Mouse (Mus musculus): ENCODE results near the gene Prickle2. TPM values are rescaled to one million over a fixed set of nuclear protein-coding genes. Genes with fewer than 3 reads are reported as not detected.

Gene Prickle2
- total and polyA plus RNA-seq, 2 experiments from 2014 or later: 10.9 to 27.4 TPM

DNA sequence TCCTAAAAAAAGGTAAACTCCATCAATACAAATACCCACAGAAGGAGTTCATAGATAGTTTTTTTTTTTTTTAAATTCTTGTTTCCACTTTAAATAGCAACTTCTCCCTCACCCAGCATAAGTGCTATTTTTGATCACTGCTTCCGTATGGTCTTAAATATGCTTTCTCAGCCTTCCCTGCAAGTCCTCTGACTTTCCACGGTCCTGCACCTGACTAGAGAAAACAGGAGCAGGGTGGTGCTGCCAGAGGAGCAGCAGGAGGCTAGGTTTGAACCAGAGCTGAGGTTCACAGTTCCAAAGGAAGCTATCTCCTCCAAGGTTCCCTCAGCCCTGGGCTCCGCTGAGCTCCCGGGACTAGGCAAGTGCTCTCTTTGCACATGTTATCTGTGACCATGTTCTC is 310.4 kb downstream of the Prickle2 start:
- no peaks in the 10 kb centered on the region for H3K9me3 ChIP-seq (ENCODE audit: low read length)
- peaks cover 4% of the 10 kb centered on the region; the same call in 1 of the 2 replicates for H3K4me1 ChIP-seq (ENCODE audit: insufficient read depth, low read length)
- ATAC-seq (ENCODE audit: low FRiP score) (no peak), DNase-seq (ENCODE audit: low spot score) (no peak)
- H3K4me2 ChIP-seq (ENCODE audit: low read depth, low read length, poor library complexity, severe bottlenecking): no peak overlapping the region
- H3K4me3 ChIP-seq (ENCODE audit: low read depth, low read length): no peak overlapping the region
- 0 out of 2 replicates have a peak overlapping the region, but pooled peaks have one; percentile 26 for H3K27ac ChIP-seq (ENCODE audit: low read depth, low read length)
- H3K27me3 ChIP-seq (ENCODE audit: insufficient read depth, low read length): no peaks in the 10 kb centered on the region
- 79% methylated on average over 4 of the region's 4 CpGs for WGBS
- no peaks in the 10 kb centered on the region for H3K36me3 ChIP-seq (ENCODE audit: insufficient read depth, low read length)
- TF ChIP-seq CTCF (IDR thresholded peaks at IDR 0.05): no peak
- H3K9ac ChIP-seq (replicated peaks; ENCODE audit: low read length, poor library complexity, severe bottlenecking): no peak overlapping the region

DNA sequence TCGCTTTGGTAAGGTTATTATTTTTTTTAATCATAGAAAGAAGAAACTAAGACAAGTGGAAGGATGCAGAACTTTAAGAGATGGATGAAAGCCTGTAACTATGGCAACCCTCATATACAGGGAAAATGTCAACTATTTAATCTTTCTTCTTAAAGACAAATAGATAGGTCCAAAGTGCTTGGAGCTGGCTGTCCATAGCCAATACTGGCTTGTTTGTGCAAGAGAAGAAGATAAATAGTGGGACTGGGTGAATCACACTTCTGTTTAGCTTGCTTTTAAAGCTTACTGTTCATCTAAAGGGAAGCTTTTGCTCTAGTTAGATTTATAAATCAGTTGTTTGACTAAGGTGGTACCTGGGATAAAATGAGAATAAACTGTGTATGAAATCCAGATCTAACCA is 310.8 kb downstream of the Prickle2 start:
- H3K4me1 ChIP-seq (ENCODE audit: insufficient read depth, low read length): peaks cover 4% of the 10 kb centered on the region; the same call in 1 of the 2 replicates

DNA sequence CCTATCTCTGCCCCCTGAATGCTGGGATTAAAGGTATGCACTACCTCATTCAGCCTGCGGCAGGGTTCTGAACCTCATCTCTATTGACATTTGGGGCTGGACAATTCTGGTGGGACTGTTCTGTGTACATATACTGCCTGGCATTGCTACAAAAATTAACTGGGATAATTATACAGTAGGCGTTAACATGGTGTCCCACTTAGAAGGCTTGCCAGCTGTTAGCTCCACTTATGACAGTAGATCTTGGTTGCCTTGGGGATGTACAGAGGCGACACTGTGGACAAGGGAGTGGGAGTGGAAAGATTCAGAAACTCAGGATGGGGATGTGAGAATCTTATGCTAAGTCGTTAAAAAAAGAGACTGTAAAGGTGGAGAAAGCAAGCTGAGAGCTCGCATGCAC is 311.3 kb downstream of the Prickle2 start:
- TF ChIP-seq CTCF (IDR thresholded peaks at IDR 0.05): no peak
- DNase-seq (ENCODE audit: low spot score): peak; percentile 23
- H3K27ac ChIP-seq (ENCODE audit: low read depth, low read length): no peak overlapping the region
- WGBS: 72% methylated on average over 5 of the region's 5 CpGs
- no peak overlapping the region for H3K4me2 ChIP-seq (ENCODE audit: low read depth, low read length, poor library complexity, severe bottlenecking)
- no peak overlapping the region for H3K4me3 ChIP-seq (ENCODE audit: low read depth, low read length)
- no peak overlapping the region for H3K9ac ChIP-seq (replicated peaks; ENCODE audit: low read length, poor library complexity, severe bottlenecking)
- no peak for ATAC-seq (ENCODE audit: low FRiP score)
- peaks cover 4% of the 10 kb centered on the region; the same call in 1 of the 2 replicates for H3K4me1 ChIP-seq (ENCODE audit: insufficient read depth, low read length)
- no peaks in the 10 kb centered on the region for H3K9me3 ChIP-seq (ENCODE audit: low read length)
- no peaks in the 10 kb centered on the region for H3K36me3 ChIP-seq (ENCODE audit: insufficient read depth, low read length)
- H3K27me3 ChIP-seq (ENCODE audit: insufficient read depth, low read length): no peaks in the 10 kb centered on the region

More for the DNA sequence above, 310.8 kb downstream of the Prickle2 start:
- Histone ChIP-seq H3K9me3 (ENCODE audit: low read length) (no peaks in the 10 kb centered on the region), H3K27ac (ENCODE audit: low read depth, low read length) (no peak overlapping the region), H3K4me3 (ENCODE audit: low read depth, low read length) (no peak overlapping the region), H3K4me2 (ENCODE audit: low read depth, low read length, poor library complexity, severe bottlenecking) (no peak overlapping the region), H3K27me3 (ENCODE audit: insufficient read depth, low read length) (no peaks in the 10 kb centered on the region), H3K36me3 (ENCODE audit: insufficient read depth, low read length) (no peaks in the 10 kb centered on the region), H3K9ac (replicated peaks; ENCODE audit: low read length, poor library complexity, severe bottlenecking) (no peak overlapping the region)
- ATAC-seq (ENCODE audit: low FRiP score): no peak
- DNase-seq (ENCODE audit: low spot score): no peak
- WGBS: 65% methylated on average over 1 of the region's 1 CpGs
- TF ChIP-seq CTCF (IDR thresholded peaks at IDR 0.05): no peak

GRCm38 (mm10) chr6:92390321-92390720 is 315.6 kb downstream of the Prickle2 start:
- no peaks in the 10 kb centered on the region for H3K9me3 ChIP-seq (ENCODE audit: low read length)
- no peak overlapping the region for H3K27ac ChIP-seq (ENCODE audit: low read depth, low read length)
- H3K4me3 ChIP-seq (ENCODE audit: low read depth, low read length): no peak overlapping the region
- DNase-seq (ENCODE audit: low spot score) (peak; percentile 41), ATAC-seq (ENCODE audit: low FRiP score) (no peak)
- WGBS: 73% methylated on average over 4 of the region's 4 CpGs
- H3K27me3 ChIP-seq (ENCODE audit: insufficient read depth, low read length): no peaks in the 10 kb centered on the region
- 0 out of 2 replicates have a peak, but pooled peaks cover 3% of the 10 kb centered on the region for H3K36me3 ChIP-seq (ENCODE audit: insufficient read depth, low read length)
- no peak overlapping the region for H3K9ac ChIP-seq (replicated peaks; ENCODE audit: low read length, poor library complexity, severe bottlenecking)
- H3K4me2 ChIP-seq (ENCODE audit: low read depth, low read length, poor library complexity, severe bottlenecking): no peak overlapping the region
- TF ChIP-seq CTCF (IDR thresholded peaks at IDR 0.05): no peak
- no peaks in the 10 kb centered on the region for H3K4me1 ChIP-seq (ENCODE audit: insufficient read depth, low read length)

- TF ChIP-seq CTCF (IDR thresholded peaks at IDR 0.05): no peak
- no peak overlapping the region for H3K4me2 ChIP-seq (ENCODE audit: low read depth, low read length, poor library complexity, severe bottlenecking)
- 91% methylated on average over 5 of the region's 5 CpGs for WGBS
These were observed 317.3 kb downstream of the Prickle2 start for GRCm38 (mm10) chr6:92388681-92389080.

GRCm38 (mm10) chr6:92383196-92383782 is 322.7 kb downstream of the Prickle2 start:
- H3K36me3 ChIP-seq (ENCODE audit: insufficient read depth, low read length): peaks cover 6% of the 10 kb centered on the region; the same call in 1 of the 2 replicates
- TF ChIP-seq CTCF (IDR thresholded peaks at IDR 0.05): no peak
- peak overlapping the region; percentile 55 for H3K27ac ChIP-seq (ENCODE audit: low read depth, low read length)
- 0 out of 2 replicates have a peak, but pooled peaks cover 6% of the 10 kb centered on the region for H3K4me1 ChIP-seq (ENCODE audit: insufficient read depth, low read length)
- H3K4me3 ChIP-seq (ENCODE audit: low read depth, low read length): no peak overlapping the region
- H3K9me3 ChIP-seq (ENCODE audit: low read length): no peaks in the 10 kb centered on the region
- H3K9ac ChIP-seq (replicated peaks; ENCODE audit: low read length, poor library complexity, severe bottlenecking): no peak overlapping the region
- 0 out of 2 replicates have a peak overlapping the region, but pooled peaks have one; percentile 12 for H3K4me2 ChIP-seq (ENCODE audit: low read depth, low read length, poor library complexity, severe bottlenecking)
- H3K27me3 ChIP-seq (ENCODE audit: insufficient read depth, low read length): no peaks in the 10 kb centered on the region
- 38% methylated on average over 14 of the region's 14 CpGs for WGBS
- no peak for ATAC-seq (ENCODE audit: low FRiP score)
- DNase-seq (ENCODE audit: low spot score): no peak

More at GRCm38 (mm10) chr6:92388681-92389080, 317.3 kb downstream of the Prickle2 start:
- Histone ChIP-seq H3K27me3 (ENCODE audit: insufficient read depth, low read length) (no peaks in the 10 kb centered on the region), H3K36me3 (ENCODE audit: insufficient read depth, low read length) (0 out of 2 replicates have a peak, but pooled peaks cover 3% of the 10 kb centered on the region), H3K4me3 (ENCODE audit: low read depth, low read length) (no peak overlapping the region), H3K4me1 (ENCODE audit: insufficient read depth, low read length) (no peaks in the 10 kb centered on the region), H3K9me3 (ENCODE audit: low read length) (no peaks in the 10 kb centered on the region), H3K27ac (ENCODE audit: low read depth, low read length) (no peak overlapping the region), H3K9ac (replicated peaks; ENCODE audit: low read length, poor library complexity, severe bottlenecking) (no peak overlapping the region)
- ATAC-seq (ENCODE audit: low FRiP score) (no peak), DNase-seq (ENCODE audit: low spot score) (no peak)
